Mouse (Mus musculus): ENCODE data around the gene Hinfp. TPM values are rescaled to one million over a fixed set of nuclear protein-coding genes. Genes with fewer than 3 reads are reported as not detected.

Gene Hinfp
- 10 to 100 TPM; 30.5 to 31.9 TPM for total RNA-seq (2023)

GRCm38 (mm10) chr9:44305466-44306079 is at the start of gene Hinfp:
TSS of gene Hinfp (minus strand) at chr9:44305671.

GRCm38 (mm10) chr9:44343781-44344421 is 38.4 kb upstream of the Hinfp start, which contains the start of gene Hmbs:
TSS of gene Hmbs (minus strand) at chr9:44344228.

GRCm38 (mm10) chr9:44334396-44335330 is 29.2 kb upstream of the Hinfp start, which contains the start of gene H2afx:
TSS of gene H2afx (plus strand) at chr9:44334694.

DNA sequence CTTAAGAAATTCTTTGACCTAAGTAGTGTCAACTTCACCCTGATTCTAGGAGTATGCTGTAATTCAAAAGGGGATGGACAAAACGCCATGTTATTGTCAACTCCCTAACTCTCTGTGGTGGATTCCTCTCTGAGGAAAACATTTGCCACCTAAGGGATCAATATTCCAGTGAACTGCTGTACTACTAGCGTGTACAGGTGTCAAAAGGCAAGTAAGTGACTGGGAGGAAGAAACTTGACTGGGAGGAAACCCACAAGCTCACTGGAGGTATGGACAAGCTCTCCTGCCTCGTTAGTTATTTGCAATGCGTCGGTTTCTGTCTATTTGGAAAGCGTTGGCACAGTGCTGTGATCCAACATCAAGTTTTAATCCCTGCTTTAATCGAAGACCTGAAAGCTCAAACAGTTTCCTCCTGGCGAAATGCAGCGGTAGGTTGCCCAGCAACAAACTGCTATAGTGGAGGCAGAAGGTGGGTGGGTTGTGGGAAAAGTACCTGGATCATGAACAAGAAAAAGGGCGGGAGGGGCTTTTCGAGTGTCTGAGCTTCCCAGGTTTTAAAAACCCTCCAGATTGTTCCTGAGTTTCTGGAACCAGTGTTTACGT is 20.4 kb upstream of the Hinfp start, which contains the start of gene Dpagt1:
Gene Dpagt1 (plus strand): TSS at position 252 of the 603 bp plus-strand sequence.

GRCm38 (mm10) chr9:44319887-44320798 is 14.7 kb upstream of the Hinfp start, which contains the start of gene C2cd2l:
TSS of gene C2cd2l (minus strand) at chr9:44320285.

GRCm38 (mm10) chr9:44288076-44288958 is 17.2 kb downstream of the Hinfp start, which contains the start of gene Abcg4:
TSS of gene Abcg4 (minus strand) at chr9:44288615.

DNA sequence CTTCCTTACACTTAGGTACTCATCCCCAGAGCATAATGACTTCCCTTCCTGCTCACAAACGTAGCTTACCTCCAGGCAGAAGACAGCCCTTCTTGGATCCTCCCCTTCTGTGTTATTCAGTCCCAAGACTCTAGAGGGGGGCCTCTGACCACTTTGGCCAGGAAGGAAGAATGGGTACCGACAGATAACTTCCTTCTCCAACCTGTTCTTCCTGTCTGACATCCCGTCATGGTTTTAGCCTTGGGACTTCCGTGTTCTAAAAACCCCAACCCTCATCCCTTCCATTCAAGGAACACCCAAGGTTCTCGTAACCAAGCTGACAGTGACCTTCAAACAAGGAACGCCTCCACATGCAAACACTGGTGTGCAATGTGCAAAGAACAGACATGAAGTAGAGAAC is 37.0 kb downstream of the Hinfp start, which contains the start of gene Nlrx1:
Gene Nlrx1 (minus strand): TSS at position 168 of the 400 bp plus-strand sequence.

DNA sequence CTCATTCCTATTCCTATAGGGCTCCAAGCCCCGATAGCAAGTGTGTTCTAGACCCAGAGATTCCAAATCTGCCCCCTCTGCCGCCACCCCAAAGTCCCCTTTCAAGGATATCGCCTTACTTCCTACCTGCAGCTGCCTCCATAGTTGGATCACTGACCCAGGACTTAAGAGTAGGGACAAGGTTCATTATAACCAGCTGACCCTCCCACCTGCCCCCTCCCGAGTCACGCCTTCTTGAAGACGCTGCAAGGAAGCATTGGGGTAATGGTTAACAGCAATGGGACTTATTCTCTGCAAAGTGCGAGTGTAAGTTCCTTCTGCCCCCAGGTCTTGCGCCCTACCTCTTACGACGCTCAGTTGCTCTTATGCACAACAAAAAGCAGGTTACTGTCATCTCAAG is 54.2 kb downstream of the Hinfp start, which contains the start of gene Pdzd3:
Gene Pdzd3 (minus strand): TSS at position 158 of the 400 bp plus-strand sequence.

Other genes starting within 250 kb of the Hinfp start
- 1 to 10 TPM; 4.6 to 7.1 TPM for gene Usp2, start 238.7 kb downstream of the Hinfp start, total RNA-seq (2023)
- not detected for gene Mfrp, start 203.9 kb downstream of the Hinfp start, total RNA-seq (2023)
- not detected for gene C1qtnf5, start 198.4 kb downstream of the Hinfp start, total RNA-seq (2023)
- gene Gm49380, start 192.2 kb downstream of the Hinfp start, total RNA-seq (2023) = not detected
- 10 to 100 TPM; 13.9 to 14.0 TPM for gene Rnf26, start 192.2 kb downstream of the Hinfp start, total RNA-seq (2023)
- under 1 TPM in 1 of 2 experiments, not detected in 1; 0.16 TPM for gene Mcam, start 171.2 kb downstream of the Hinfp start, total RNA-seq (2023)
- gene Cbl, start 71.6 kb downstream of the Hinfp start, total RNA-seq (2023) = 100 to 1,000 TPM; 223 to 230 TPM
- not detected for gene Ccdc153, start 65.0 kb downstream of the Hinfp start, total RNA-seq (2023)
- gene Pdzd3, start 54.2 kb downstream of the Hinfp start, total RNA-seq (2023) = under 1 TPM; 0.49 to 0.58 TPM
- gene Nlrx1, start 37.1 kb downstream of the Hinfp start, total RNA-seq (2023) = 10 to 100 TPM; 39.1 to 44.7 TPM
- gene Abcg4, start 17.1 kb downstream of the Hinfp start, total RNA-seq (2023) = not detected
- gene C2cd2l, start 14.6 kb upstream of the Hinfp start, total RNA-seq (2023) = 10 to 100 TPM; 25.9 to 31.5 TPM
- gene Dpagt1, start 20.3 kb upstream of the Hinfp start, total RNA-seq (2023) = 10 to 100 TPM; 19.9 to 29.9 TPM
- gene H2afx, start 29.0 kb upstream of the Hinfp start, total RNA-seq (2023) = 10 to 100 TPM; 21.6 to 22.2 TPM
- gene Hmbs, start 38.6 kb upstream of the Hinfp start, total RNA-seq (2023) = 10 to 100 TPM; 19.4 to 20.5 TPM
- gene Vps11, start 56.0 kb upstream of the Hinfp start, total RNA-seq (2023) = 10 to 100 TPM; 42.6 to 42.7 TPM
- gene Hyou1, start 73.8 kb upstream of the Hinfp start, total RNA-seq (2023) = 100 to 1,000 TPM; 109 TPM
- 10 to 100 TPM; 18.5 to 22.0 TPM for gene Slc37a4, start 91.2 kb upstream of the Hinfp start, total RNA-seq (2023)
- gene Rps25, start 101.5 kb upstream of the Hinfp start, total RNA-seq (2023) = 1,000 to 10,000 TPM; 1,774 to 1,864 TPM
- 10 to 100 TPM; 50.5 to 54.3 TPM for gene Trappc4, start 101.9 kb upstream of the Hinfp start, total RNA-seq (2023)
- 10 to 100 TPM; 23.7 to 28.9 TPM for gene Ccdc84, start 112.9 kb upstream of the Hinfp start, total RNA-seq (2023)
- not detected for gene Foxr1, start 135.5 kb upstream of the Hinfp start, total RNA-seq (2023)
- gene Upk2, start 149.3 kb upstream of the Hinfp start, total RNA-seq (2023) = not detected
- 10 to 100 TPM; 22.6 to 24.3 TPM for gene Bcl9l, start 177.2 kb upstream of the Hinfp start, total RNA-seq (2023)